Mouse (Mus musculus) thymus, postnatal 0 days (tissue): ENCODE measurements around the gene Hddc3. TPM values are rescaled to one million over a fixed set of nuclear protein-coding genes. Genes with fewer than 3 reads are reported as not detected.
"Not testable (repeated sequence)": the region's sequence is repeated elsewhere in the genome, so short reads cannot be mapped to it uniquely, and the experiment has no call there.

Source experiments
- DNase-seq: peaks from one replicate; pipeline ENCODE4 v3.0.0-alpha.2; 2015; ENCODE audit warnings: low spot score
- polyA plus RNA-seq: library from polyadenylated mRNA; unstranded; fragments of >200 nt; fragmentation: Nextera tagmentation; extraction: Ambion mirVana; gene quantifications from 2 replicates; pipeline ENCODE4 v1.2.1, GENCODE M21; 2015

The Hddc3 gene
- polyA plus RNA-seq, 1 experiment from 2014 or later, result 8.4 TPM

DNA sequence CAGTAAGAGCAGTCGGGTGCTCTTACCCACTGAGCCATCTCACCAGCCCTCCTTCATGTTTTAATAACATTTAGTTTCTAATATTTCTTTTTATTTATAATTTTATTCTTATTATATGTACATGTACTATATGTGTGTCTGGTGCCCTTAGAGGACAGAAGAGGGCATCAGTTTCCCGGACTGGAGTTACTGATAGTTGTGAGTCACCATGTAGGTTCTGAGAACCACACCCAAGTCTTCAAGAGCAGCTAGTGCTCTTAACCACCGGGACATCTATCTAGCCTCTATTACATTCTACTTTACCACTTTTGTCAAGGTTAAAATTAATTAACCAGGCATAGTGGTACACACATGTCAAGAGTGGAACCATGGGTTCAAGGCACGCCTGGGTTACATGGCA lies 51.7 kb downstream of the Hddc3 start:
- no peak for DNase-seq

DNA sequence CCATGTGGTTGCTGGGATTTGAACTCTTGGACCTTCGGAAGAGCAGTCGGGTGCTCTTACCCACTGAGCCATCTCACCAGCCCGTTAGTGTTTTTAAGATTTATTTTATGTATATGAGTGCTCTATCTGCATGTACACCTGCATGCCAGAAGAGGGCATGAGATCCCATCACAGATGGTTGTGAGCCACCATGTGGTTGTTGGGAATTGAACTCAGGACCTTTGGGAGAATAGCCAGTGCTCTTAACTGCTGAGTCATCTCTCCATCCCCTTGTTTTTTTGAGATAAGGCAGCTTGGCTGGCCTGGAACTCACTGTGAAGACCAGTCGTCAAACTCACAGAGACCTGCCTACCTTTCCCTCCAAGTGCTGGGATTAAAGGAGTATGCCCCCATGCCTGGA lies 53.5 kb downstream of the Hddc3 start:
- not testable (repeated sequence) for DNase-seq

DNA sequence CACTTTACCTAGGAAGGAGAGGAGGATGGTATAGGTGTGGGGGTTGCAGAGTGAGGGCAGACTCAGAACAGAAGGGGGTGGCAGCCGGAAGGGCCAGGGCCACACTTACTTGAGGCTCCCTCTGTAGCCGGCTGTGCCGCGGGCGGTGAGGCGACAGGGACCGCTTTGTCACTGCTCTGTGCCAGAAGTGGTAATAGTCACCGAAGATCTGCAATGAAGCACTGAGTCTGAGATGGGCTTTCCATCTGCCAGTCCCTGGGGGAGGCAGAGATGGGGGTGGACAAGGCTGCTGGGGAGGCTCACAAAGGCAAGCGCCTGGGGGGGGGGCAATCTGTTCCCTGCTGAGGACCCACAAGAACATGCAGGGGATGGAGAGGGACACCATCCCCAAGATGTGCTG lies 55.1 kb downstream of the Hddc3 start:
- DNase-seq, result no peak

DNA sequence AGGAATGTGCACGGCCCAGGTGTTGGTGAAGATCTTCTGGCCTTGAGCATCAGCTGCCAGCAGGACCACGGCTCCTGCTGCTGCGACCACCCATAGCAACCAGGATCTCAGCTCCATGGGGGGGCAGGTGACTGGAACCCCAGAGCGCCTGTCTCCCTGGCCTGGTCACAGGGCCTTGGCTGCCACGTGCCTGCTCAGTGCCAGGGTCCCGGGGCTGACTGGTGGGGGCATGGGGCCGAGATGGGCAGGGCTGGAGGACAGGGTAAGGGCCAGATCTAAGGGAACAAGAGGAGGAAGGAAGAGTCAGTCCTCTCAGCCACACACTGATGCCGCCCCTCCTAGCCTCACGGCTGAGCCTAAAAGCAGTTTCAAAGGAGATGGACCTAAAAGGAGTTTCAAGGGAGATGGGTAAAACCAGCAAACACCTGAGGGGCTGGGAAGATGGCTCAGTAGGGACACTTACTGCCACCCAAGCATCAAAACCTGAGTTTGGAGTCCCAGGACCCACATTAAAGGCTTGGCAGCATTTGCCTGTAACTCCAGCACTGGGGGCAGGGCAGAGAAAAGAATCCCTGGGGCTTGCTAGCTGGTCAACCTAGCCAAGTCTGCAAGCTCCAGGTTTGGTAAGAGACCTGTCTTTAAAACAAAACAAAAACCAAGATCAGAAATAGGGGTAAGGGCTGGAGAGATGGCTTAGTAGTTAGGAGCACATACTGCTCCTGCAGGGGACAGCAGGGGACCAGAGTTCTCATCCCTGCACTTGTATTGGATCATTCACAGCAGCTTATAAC lies 55.9 kb downstream of the Hddc3 start:
- no peak for DNase-seq

DNA sequence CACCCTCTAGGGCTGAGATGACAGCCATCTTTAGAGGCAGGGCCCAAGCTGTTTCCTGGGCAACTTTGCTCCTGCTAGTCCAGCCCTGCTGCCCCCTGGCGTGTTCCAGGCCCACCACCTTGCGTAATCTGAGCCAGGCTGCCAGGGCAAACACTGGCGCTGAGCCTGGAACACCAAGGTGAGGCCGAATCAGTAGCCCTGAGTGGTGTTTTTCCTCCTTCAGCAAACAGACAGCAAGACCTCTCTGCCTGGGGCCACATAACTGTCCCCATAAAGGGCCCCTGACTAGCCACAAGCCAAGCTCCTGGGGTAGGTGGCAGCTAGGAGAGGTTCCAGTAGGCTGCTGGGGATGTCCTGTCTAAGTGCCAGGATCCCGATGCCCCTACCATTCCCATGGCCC lies 57.2 kb downstream of the Hddc3 start:
- DNase-seq, result no peak

Other genes starting within 250 kb of the Hddc3 start
- 322 and 332 TPM in 2 replicates for gene Idh2, start 227.7 kb upstream of the Hddc3 start, polyA plus RNA-seq
- gene Sema4b, start 156.3 kb upstream of the Hddc3 start, polyA plus RNA-seq, result 16.8 and 20.9 TPM in 2 replicates
- gene Cib1, start 110.3 kb upstream of the Hddc3 start, polyA plus RNA-seq, result 186 and 189 TPM in 2 replicates
- gene Gdpgp1, start 110.2 kb upstream of the Hddc3 start, polyA plus RNA-seq, result 2.7 and 3.4 TPM in 2 replicates
- 0.44 and 0.70 TPM in 2 replicates for gene Ttll13, start 96.7 kb upstream of the Hddc3 start, polyA plus RNA-seq
- gene Ngrn, start 81.9 kb upstream of the Hddc3 start, polyA plus RNA-seq, result 65.6 and 65.8 TPM in 2 replicates
- gene Vps33b, start 73.5 kb upstream of the Hddc3 start, polyA plus RNA-seq, result 5.6 and 6.8 TPM in 2 replicates
- gene Prc1, start 48.7 kb upstream of the Hddc3 start, polyA plus RNA-seq, result 103 and 113 TPM in 2 replicates
- 5.0 and 10.5 TPM in 2 replicates for gene Rccd1, start 18.6 kb upstream of the Hddc3 start, polyA plus RNA-seq
- 31.0 and 32.3 TPM in 2 replicates for gene Unc45a, start 2.1 kb upstream of the Hddc3 start, polyA plus RNA-seq
- 7.1 and 10.3 TPM in 2 replicates for gene Man2a2, start 28.3 kb downstream of the Hddc3 start, polyA plus RNA-seq
- 7.3 and 7.8 TPM in 2 replicates for gene Fes, start 44.8 kb downstream of the Hddc3 start, polyA plus RNA-seq
- gene Furin, start 62.3 kb downstream of the Hddc3 start, polyA plus RNA-seq, result 6.8 and 9.1 TPM in 2 replicates
- 14.6 and 19.5 TPM in 2 replicates for gene Blm, start 192.0 kb downstream of the Hddc3 start, polyA plus RNA-seq